Mouse (Mus musculus): ENCODE measurements around the gene Bcam.

DNA sequence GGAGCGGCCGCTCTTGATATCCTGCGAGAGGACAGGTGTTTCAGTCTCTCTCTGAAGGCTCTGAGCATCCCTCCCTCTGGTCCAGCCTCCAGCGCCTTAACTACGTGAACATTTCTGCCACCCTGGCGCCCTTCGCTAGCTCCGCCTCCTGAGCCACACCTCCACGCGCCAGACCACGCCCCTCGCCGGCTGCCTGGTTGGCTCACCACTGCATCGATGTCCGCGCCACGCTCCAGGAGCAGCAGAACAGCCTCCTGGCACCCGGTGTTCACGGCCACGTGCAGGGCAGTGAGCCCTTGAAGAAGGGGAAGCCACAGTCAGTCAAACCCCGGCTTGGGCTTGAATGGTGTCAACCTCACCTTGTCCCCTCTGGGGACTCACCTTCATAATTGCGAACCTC lies 40.3 kb upstream of the Bcam start:
- TF ChIP-seq POLR2A (IDR thresholded peaks at IDR 0.05; ENCODE audit: extremely low read depth, insufficient read depth, low read length): no peak
- no peak for TF ChIP-seq CTCF (IDR thresholded peaks at IDR 0.05; ENCODE audit: low read depth, low read length)
